Mouse (Mus musculus) urinary bladder, adult 2 months (tissue): ENCODE measurements around the gene Megf11. TPM values are rescaled to one million over a fixed set of nuclear protein-coding genes. Genes with fewer than 3 reads are reported as not detected.

Experiments
- DNase-seq: peaks from one replicate; pipeline ENCODE4 v3.0.0; 2022; ENCODE audit warnings: low spot score
- polyA plus RNA-seq: library from polyadenylated mRNA; depleted of rRNA; stranded (reverse); fragments of >200 nt; gene quantifications from 2 replicates; pipeline ENCODE4 v1.2.3, GENCODE M21; 2012

Gene Megf11
- polyA plus RNA-seq, 1 experiment, result 0.17 TPM

DNA sequence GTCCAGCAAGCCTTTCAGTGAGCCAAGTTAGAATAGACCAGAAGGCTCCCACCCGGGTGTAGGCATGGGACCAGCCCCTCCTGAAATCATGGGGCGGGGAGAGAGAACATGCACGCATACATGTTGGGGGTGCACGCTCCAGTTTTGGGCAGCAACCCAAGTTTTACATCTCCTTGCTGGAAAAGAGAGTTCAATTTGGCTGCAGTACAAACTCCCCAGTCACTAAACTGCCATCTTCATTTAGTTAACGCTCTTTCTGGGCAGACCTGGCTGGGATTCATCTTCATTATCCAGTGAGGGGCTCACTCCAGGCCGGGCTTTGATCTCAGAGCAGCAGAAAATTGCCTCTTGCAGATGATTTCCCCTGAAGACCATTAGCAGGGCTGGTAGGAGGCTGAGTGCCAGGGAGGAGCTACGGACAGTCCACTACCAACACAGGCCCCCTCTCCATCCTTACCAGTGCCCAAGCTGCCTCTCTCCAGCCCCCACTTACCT lies 218.8 kb downstream of the Megf11 start:
- DNase-seq, result no peak

DNA sequence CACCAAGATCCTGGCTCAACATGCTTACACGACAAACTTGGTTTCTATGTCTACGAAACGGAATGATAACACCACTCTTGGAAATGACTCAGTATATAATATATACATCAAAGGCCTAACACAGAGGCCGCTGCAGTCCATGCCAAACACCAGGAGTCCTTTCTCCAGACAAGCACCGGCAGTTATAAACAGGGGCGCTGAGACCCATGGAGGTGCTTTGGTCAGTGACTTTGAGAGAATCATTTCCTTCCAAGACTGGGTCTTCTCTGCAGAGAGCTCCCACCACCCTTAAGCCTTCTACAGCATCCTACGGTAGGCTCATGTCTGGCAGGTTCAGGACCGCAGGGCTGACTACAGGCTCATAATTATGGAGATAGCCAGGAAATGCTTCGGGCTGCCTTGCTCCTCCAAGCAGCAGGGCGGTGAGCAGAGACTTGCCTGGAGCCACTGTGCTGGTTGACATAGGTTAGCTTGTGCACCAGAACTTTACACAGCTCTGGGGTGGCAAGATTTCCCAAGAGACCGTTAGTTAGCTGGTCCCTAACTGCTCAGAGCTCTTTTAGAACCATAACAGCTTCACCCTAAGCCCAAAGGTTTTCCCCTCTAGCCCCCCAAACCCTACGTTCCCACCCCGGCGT lies 219.8 kb downstream of the Megf11 start:
- DNase-seq, result no peak

DNA sequence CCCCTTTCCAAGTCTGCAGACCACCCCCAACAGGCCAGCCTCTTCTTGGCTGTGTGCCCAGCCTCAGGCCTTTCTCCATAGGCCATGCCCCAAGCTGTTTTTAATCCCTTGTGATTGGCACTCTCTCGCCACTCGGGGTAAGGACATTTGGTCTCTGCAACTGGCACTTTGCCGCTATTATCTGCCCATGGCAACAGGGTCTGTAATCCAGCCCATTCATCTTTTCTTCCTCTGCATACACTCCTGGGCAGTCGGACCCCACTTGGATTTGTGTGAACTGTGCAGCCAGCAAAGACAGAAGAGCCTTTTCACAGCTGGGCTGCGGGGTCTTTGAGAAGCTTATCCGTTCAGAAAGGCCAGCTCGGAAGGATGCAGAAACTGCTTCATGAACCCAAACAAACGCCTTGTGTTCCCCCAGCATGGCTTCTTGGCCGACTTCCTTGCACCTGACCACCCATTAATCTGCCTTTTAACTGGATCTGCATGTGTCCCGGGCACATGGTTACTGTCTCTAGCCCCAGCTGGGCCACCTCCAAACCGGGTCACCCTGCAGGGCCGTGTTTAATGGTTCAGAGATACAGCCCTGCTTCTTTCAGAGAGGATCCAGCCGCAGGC lies 220.4 kb downstream of the Megf11 start:
- DNase-seq, result no peak

DNA sequence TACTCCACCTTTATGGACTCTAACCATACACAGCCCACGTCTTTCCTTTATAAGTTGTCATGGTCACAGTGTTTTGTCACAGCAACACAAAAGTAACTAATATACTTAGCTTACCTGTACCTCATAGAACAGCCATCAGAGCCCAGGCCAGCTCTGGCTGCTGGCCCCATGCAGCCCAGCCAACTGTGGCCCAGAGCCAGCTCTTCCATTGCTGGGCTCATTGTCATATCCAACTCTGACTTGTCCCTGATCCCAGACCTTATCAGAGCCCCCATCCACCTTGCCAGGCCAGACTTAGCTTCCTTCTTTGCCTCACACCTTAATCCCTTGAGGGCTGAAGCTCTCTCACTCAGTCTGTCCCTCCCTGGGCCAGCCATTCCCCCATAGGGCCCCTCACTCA lies 221.6 kb downstream of the Megf11 start:
- DNase-seq, result no peak

DNA sequence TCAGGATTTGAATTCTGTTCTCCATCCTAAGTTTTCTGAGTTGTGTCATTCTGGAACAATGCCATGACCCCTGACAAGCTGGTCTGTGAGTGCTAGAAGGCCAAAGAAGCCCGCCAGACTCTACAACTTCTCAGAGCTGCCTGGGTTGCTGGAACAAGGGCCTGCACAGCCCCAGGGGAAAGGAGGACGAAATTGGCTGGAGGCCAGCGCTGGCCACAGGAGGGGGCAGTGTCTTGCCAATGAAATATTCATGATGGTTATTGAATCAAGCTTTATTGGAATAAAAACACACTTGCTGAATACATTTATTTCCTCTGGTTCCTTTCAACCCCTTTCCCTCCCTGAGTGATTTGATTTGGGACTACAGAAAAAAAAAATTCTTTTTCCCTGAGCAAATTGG lies 224.1 kb downstream of the Megf11 start:
- DNase-seq, result no peak

DNA sequence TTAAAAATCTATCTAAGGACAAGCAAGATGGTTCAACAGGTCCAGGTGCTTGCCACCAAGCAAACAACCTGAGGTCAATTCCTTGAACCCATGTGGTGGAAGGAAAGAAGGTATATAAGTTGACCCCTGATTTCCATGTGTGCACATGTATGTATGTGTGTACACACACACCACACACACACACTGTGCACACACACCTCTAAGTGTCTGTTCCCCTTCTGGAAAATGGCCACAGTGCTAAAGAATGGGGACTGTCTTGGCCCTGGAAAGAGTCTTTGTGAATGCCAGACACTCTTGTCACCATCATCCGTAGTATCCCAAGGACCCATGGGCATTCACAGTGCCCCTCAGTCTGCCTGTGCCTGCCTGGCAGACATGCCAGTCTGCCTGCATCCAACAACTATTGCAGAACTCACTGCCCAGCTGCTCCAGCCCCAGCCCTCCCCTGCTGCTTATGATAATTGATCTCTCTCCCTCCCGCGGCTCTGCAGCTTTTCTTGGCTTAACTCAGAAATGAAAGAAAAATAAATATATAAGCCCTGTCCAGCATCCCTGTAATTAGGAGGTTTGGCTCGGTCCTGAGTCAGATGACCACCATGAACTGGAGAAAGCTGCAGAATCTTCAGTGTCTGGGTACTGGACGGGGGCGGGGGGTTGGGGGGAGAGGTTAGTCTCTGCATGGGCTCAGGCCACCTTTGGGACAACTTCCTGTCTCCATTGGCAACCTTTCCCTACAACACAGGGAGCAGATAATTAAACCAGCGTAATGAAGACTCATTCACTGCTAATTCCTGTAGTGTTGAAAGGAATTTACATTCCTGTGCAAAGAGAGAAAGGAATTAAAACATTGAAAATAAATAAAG lies 226.9 kb downstream of the Megf11 start:
- no peak for DNase-seq

DNA sequence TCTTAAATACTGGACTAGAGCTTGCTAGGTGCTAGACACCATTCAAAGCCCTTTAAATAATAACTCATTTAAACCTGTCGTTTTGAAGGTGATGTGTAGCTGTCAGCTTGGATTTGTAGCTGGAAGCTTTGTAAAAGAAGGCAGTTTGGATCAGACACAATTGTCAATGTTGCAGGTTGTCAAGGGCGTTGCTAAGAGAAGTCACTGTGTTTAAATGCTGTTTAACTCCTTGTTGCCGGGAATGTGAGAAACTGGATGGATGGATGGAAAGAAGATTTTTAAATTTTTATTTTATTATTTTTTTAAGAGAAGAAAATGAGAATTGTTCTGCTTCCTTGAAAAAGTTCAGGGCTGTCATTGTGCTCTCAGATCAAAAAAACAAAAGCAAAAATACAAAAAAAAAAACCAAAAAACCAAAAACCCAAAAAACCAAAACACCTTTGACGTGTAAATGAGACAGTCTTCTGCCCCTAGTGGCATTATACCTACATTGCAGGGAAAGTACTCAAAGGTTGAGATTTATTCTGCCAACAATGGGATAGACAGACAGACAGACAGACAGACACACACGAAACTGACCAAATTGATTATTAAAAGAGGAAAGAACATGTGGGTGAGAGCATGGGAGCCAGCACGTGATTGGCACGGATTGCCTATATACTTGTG lies 227.7 kb downstream of the Megf11 start:
- no peak for DNase-seq

DNA sequence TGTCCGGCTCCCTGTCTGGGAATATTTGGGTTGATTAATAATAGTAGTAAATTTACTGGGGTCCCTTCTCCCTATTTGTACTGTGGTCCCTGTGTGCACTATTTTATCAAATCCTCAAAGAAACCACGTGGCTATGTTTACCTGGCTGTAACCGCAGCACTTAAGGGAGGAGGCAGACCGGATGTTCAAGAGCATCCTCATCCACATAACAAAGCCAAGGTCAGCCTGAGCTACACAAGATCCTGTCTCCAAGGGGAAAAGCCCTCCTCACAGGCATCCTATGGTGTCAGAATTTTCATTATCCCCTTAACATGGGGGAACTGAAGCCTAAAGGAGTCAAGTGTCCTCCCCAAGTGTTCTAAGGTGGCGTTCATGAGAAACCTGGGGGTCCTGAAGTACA lies 232.0 kb downstream of the Megf11 start:
- no peak for DNase-seq

DNA sequence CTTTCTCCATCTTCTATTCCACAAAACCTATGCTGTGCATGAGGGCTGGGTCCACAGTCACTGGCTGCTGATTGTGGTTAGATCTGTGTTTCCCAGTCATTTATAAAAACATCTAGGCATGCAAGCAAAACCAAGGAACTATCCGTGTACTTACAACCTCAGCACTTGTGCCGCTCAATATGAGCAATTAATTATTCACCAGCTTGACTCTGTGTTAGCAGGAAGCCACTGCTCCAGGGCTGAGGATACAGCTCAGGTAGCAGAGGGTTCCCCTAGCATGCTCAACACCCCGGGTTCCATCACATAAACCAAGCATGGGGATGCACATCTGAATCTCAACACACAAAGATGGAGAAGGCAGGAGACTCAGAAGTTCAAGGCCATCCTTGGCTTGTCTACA lies 233.0 kb downstream of the Megf11 start:
- no peak for DNase-seq

DNA sequence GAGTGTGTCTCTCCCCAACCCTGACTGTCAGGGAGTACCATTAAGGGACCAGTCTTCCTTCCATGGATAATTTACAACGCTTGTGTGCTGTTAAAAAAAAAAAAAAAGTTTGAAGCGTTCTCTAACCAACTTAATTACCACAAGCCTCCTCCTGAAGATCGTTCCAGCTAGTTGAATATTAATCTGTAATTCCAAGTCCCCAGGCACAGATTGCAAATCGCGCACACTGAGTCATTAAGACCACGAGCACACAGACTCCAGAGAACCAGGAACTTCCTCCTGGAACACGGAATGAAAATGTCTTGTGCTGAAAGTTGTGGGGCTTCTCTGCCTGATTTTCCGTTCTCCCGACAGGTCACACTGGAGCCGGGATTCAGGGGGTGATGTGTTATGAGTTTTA lies 234.0 kb downstream of the Megf11 start:
- no peak for DNase-seq

DNA sequence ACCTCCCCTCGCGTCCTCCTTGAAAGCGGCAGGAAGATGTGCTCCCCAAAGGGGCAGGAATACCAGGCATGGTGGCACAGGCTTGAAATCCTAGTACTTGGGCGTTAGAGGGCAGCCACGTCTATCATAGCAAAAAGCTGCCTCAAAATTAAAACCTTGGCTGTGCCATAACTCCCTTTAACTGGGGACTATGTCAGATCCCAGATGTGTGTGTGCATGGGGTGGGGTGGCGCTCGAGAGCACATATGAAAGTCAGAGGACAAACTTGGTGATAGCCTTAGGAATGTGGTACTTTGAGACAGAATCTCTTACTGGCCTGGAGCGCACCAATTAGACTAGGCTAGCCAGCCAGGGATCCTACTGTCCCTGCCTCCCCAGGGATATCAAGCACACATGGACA lies 235.2 kb downstream of the Megf11 start:
- no peak for DNase-seq

DNA sequence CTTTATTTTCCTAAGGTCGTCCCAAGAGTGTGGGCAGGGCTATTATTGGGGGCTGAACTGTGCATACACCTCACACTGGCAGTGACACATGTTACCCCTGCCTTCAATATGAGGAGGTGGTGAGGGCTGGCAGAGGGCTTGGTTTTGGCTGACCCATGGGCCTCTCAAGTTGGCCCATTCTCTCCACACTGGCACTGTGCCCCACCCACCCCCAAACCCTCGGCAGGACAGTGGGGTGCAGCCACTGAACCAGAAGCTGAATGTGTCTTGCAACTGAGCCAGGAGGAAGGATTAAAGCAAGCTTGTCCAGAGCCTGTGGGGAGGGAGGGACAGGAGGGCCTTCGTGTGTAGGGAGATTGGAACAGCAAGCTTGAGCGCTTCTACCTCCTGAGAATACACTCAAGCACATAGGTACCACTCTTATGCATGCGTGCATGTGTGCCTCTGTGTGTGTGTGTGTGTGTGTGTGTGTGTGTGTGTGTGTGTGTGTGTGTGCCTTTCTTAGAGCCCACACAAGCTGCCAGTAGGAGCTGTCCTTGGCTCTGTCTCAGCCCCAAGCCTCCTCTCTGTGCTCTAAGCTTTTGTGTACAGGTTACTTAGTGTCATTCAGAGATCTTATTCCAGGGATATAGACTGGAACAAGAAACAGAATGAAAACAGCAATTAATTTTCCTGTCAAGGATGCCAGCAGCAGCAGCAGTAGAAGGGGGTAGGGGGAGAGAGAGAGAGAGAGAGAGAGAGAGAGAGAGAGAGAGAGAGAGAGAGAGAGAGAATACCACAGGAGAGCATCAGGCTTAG lies 236.3 kb downstream of the Megf11 start:
- no peak for DNase-seq

DNA sequence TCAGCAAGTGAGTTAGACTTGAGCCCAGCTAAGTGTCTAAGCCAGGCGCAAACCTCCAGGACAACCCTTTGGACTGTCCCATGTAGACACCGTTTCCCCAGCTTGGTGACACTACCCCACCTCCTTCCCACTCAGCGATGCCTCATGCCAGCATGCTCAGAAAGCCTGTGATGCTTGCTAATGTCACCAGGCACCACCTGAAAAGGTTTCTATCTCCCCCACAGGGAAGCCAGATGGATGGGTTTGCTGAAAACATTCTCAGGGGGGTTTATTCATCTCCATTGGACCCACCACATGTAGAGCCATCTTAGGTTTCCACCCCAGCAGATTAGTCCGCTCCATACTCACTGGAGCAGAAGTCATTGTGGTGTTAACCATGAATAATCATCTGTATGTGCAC lies 237.9 kb downstream of the Megf11 start:
- no peak for DNase-seq

DNA sequence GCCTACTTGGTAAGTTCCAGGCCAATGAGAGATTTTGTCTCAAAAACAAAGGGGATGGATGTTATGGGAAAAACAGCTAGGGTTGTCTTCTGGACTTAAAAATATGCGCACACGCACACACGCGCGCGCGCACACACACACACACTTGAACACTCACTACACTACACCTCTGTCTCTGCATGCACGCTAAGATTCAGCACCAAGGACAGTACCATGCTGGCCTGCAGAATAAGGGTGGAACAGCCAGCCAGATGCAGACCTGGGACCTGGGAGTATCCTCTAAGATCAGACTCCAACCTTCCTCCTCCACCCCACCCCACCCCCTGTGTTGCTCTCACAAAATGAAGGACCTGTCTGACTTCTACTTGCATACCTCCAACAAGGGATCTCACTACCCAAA lies 239.1 kb downstream of the Megf11 start:
- no peak for DNase-seq

DNA sequence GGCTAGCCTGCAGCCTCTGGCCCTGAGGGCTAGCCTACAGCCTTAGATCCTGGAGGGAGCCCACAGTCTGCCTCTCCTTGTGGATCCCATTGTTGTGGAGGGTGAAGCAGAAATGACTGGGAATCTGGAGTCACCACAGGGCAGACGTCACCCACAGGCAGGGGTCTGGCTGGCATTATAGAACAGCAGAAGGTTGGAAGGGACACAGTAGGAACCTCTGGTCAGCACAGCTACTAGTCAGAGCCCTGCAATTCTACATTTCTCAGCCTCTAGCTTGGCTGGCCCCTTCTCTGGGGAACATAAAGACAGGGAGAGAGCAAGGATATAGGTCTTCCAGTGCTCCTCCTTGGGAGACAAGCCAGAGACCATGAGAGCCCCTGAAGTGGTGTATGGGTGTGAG lies 244.4 kb downstream of the Megf11 start:
- DNase-seq, result no peak

DNA sequence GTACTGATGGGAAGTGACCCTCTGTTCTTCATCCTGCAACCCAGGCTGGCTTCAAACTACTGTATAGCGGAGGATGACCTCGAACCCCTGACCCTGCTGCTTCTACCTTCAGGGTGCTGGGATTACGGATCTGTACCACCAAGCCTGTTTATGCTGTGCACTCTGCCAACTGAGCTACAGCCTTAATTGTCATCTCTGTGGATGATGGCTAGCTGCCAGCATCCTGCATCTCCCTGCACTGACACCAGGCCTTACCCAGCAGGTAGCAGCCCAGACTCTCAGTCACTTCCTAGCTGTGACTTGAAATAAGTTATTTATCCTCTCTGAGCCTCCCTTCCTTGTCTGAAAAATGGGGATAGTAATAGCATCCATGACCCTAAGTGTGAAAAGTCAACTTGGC lies 247.7 kb downstream of the Megf11 start:
- no peak for DNase-seq

DNA sequence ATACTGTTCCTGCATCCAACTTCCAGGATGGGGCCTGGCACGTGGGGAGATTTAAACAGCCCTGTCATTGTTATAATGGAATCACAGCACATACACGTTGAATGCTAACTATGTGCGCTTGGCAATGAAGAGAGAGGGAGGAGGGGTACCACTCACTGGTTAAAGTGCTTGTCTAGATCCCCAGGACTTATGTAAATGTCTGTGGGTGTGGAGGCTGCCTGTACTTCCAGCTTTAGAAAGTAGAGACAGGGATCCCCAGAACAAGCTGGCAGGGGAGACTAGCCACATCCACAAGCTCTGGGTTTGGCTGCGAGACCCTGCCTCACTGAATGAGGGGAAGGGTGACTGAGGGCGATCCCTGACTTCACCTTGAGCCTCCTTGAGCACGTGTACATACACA lies 250.7 kb downstream of the Megf11 start:
- DNase-seq, result no peak

DNA sequence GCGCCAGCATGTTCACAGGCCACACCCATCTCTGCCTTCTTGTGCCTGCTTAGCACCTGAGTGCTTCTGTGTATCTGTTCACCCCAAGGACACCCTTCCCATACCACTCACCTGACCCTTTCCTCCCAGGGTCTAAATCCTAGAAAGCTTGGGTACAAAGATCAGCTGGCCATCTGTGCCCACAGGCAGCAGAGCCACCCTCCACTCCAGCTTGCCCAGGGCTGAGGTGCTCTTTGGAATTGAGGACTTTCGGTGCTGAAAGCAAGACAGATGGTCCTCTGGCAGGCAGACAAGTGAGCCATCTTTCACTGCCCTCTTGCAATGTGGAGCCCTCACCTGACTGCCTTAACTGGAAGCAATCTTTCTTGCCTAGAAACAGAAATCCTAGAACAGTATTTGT lies 251.5 kb downstream of the Megf11 start:
- DNase-seq, result no peak

DNA sequence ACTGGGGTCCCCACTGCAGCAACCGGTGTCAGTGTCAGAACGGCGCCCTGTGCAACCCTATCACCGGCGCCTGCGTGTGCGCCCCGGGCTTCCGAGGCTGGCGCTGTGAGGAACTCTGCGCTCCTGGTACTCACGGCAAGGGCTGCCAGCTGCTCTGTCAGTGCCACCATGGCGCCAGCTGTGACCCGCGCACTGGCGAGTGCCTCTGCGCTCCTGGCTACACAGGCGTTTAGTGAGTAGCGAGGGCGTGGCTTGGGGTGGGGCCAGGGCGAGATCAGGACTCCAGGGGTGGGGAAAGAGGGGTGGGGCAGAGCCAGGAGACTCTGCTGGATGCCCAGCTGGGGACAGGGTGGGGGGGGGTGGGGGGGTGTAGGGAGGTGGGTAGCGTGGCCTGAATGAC lies 252.8 kb downstream of the Megf11 start:
- no peak for DNase-seq

DNA sequence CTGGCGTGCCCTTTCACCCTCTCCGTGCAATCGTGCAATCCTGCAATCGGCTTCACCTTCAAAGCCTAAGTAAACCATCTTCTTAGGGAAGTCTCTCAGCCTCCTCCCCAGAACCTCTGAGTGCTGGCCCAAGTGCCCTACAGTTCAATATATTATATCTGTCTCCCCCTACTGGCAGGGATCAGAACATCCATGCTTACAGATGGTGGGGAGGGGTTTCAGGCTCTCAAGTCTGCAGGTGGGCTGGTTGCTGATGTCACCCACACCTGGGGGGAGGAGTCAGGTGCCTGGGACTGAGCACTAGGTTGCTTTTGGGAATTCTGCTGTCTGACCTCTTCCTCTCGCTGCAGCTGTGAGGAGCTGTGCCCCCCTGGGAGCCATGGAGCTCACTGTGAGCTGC lies 254.2 kb downstream of the Megf11 start:
- DNase-seq, result no peak

DNA sequence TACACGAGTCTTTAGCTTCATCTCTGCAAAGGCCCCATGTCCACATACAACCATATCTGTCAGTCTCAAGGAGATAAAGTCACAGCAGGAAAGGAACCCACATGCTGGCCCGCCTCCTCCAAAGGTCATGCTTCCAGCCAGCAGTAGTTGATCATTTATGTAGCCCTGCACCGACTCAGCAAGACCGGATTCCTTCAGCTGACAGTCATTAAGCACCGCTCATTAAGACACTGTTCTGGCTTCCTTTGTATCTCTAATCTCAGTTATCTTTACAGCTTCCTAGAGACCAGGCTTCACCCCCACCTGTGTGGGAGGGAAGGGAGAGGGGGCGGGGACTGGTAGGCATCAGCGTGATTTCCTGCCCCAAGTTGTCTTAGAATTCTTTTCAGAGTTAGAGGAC lies 258.7 kb downstream of the Megf11 start:
- no peak for DNase-seq

DNA sequence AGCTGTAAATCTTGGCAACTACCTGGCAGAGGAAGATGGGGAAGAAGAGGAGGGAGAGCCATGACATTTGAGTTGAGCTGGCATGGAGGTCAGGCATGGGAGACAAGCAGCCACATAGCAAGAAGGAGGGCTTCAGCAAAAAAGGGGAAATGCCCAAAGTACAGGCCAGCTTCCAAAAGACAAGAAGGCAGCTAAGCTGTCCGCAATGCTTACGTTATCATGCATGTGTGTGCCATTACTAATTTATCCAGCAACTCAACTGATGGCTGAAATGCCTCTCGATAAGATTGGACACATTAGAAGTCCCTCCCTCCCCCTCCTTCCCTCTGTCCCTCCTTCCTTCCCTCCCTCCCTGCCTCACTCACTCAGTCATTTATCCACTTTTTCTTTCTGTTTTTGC lies 260.0 kb downstream of the Megf11 start:
- DNase-seq, result no peak
